Mouse (Mus musculus): ENCODE measurements around the gene Plk2. TPM values are rescaled to one million over a fixed set of nuclear protein-coding genes. Genes with fewer than 3 reads are reported as not detected.

Plk2 gene
- 59.5 and 61.9 TPM in 2 replicates for polyA plus RNA-seq (2012; rRNA removed)
- polyA plus RNA-seq (2014; fragmentation: Nextera tagmentation; extraction: Ambion mirVana) = 119 and 139 TPM in 2 replicates

- Histone ChIP-seq H3K9me3 (ENCODE audit: control insufficient read depth, low read length) (peaks cover under 1% of the 10 kb centered on the region; the same call in 1 of the 2 replicates), H3K4me1 (ENCODE audit: control insufficient read depth, insufficient read depth, low read length) (peaks cover 12% of the 10 kb centered on the region), H3K9ac (ENCODE audit: low read depth, low read length, severe bottlenecking) (peak within 1 kb of the TSS; percentile 90), H3K4me3 (replicated peaks; ENCODE audit: low read length) (peak within 1 kb of the TSS; percentile 78), H3K36me3 (ENCODE audit: control insufficient read depth, insufficient read depth, low read length) (peaks cover 29% of the 10 kb centered on the region), H3K27me3 (ENCODE audit: control insufficient read depth, insufficient read depth, low read length) (no peaks in the 10 kb centered on the region), H3K4me2 (replicated peaks; ENCODE audit: low read depth, low read length, severe bottlenecking) (peak within 1 kb of the TSS; percentile 100), H3K27ac (replicated peaks; ENCODE audit: low read depth, low read length) (peak within 1 kb of the TSS; percentile 80)
- peak; percentile 94 for ATAC-seq (ENCODE audit: low FRiP score, low read depth)
- TF ChIP-seq POLR2A (IDR thresholded peaks at IDR 0.05; ENCODE audit: borderline replicate concordance, extremely low read depth, insufficient read depth, insufficient read length) = peak; percentile 100; the same call in 1 of the 2 replicates
- under 1% methylated on average over 70 of the region's 71 CpGs for WGBS
- DNase-seq (ENCODE audit: low spot score) = peak; percentile 94
These were observed at the start of gene Plk2 for GRCm38 (mm10) chr13:110394291-110395178. Gene Plk2 (plus strand): TSS chr13:110395046.

GRCm38 (mm10) chr13:110346707-110347106 is 48.1 kb upstream of the Plk2 start:
- no peak overlapping the region for H3K4me3 ChIP-seq (replicated peaks; ENCODE audit: low read length)
- H3K4me1 ChIP-seq (ENCODE audit: control insufficient read depth, insufficient read depth, low read length) = no peaks in the 10 kb centered on the region
- no peak overlapping the region for H3K9ac ChIP-seq (ENCODE audit: low read depth, low read length, severe bottlenecking)
- no peaks in the 10 kb centered on the region for H3K27me3 ChIP-seq (ENCODE audit: control insufficient read depth, insufficient read depth, low read length)
- DNase-seq (ENCODE audit: low spot score) (peak; percentile 38), ATAC-seq (ENCODE audit: low FRiP score, low read depth) (no peak)
- no peaks in the 10 kb centered on the region for H3K9me3 ChIP-seq (ENCODE audit: control insufficient read depth, low read length)
- no peak overlapping the region for H3K27ac ChIP-seq (replicated peaks; ENCODE audit: low read depth, low read length)
- no peak for TF ChIP-seq POLR2A (IDR thresholded peaks at IDR 0.05; ENCODE audit: borderline replicate concordance, extremely low read depth, insufficient read depth, insufficient read length)
- no peaks in the 10 kb centered on the region for H3K36me3 ChIP-seq (ENCODE audit: control insufficient read depth, insufficient read depth, low read length)
- WGBS = 33% methylated on average over 7 of the region's 7 CpGs
- H3K4me2 ChIP-seq (replicated peaks; ENCODE audit: low read depth, low read length, severe bottlenecking) = no peak overlapping the region

GRCm38 (mm10) chr13:110351051-110351450 is 43.8 kb upstream of the Plk2 start:
- no peaks in the 10 kb centered on the region for H3K27me3 ChIP-seq (ENCODE audit: control insufficient read depth, insufficient read depth, low read length)
- DNase-seq (ENCODE audit: low spot score) (no peak), ATAC-seq (ENCODE audit: low FRiP score, low read depth) (no peak)
- H3K27ac ChIP-seq (replicated peaks; ENCODE audit: low read depth, low read length) = no peak overlapping the region
- H3K4me1 ChIP-seq (ENCODE audit: control insufficient read depth, insufficient read depth, low read length) = no peaks in the 10 kb centered on the region
- no peak overlapping the region for H3K4me2 ChIP-seq (replicated peaks; ENCODE audit: low read depth, low read length, severe bottlenecking)
- TF ChIP-seq POLR2A (IDR thresholded peaks at IDR 0.05; ENCODE audit: borderline replicate concordance, extremely low read depth, insufficient read depth, insufficient read length) = no peak
- no peak overlapping the region for H3K9ac ChIP-seq (ENCODE audit: low read depth, low read length, severe bottlenecking)
- WGBS = 73% methylated on average over 6 of the region's 6 CpGs
- no peaks in the 10 kb centered on the region for H3K36me3 ChIP-seq (ENCODE audit: control insufficient read depth, insufficient read depth, low read length)
- H3K4me3 ChIP-seq (replicated peaks; ENCODE audit: low read length) = no peak overlapping the region
- no peaks in the 10 kb centered on the region for H3K9me3 ChIP-seq (ENCODE audit: control insufficient read depth, low read length)

- no peak for TF ChIP-seq POLR2A (IDR thresholded peaks at IDR 0.05; ENCODE audit: borderline replicate concordance, extremely low read depth, insufficient read depth, insufficient read length)
- Histone ChIP-seq H3K36me3 (ENCODE audit: control insufficient read depth, insufficient read depth, low read length) (no peaks in the 10 kb centered on the region), H3K9me3 (ENCODE audit: control insufficient read depth, low read length) (no peaks in the 10 kb centered on the region), H3K4me1 (ENCODE audit: control insufficient read depth, insufficient read depth, low read length) (no peaks in the 10 kb centered on the region), H3K4me3 (replicated peaks; ENCODE audit: low read length) (no peak within 1 kb of the TSS), H3K27ac (replicated peaks; ENCODE audit: low read depth, low read length) (no peak within 1 kb of the TSS), H3K27me3 (ENCODE audit: control insufficient read depth, insufficient read depth, low read length) (no peaks in the 10 kb centered on the region), H3K9ac (ENCODE audit: low read depth, low read length, severe bottlenecking) (no peak within 1 kb of the TSS), H3K4me2 (replicated peaks; ENCODE audit: low read depth, low read length, severe bottlenecking) (no peak within 1 kb of the TSS)
- no peak for DNase-seq (ENCODE audit: low spot score)
- WGBS = 87% methylated on average over 2 of the region's 2 CpGs
- ATAC-seq (ENCODE audit: low FRiP score, low read depth) = no peak
These were observed 37.9 kb upstream of the Plk2 start, which contains the start of gene Gapt for GRCm38 (mm10) chr13:110356941-110357340. Gene Gapt (minus strand): TSS chr13:110357199.

- Histone ChIP-seq H3K4me2 (replicated peaks; ENCODE audit: low read depth, low read length, severe bottlenecking) (no peak overlapping the region), H3K27ac (replicated peaks; ENCODE audit: low read depth, low read length) (no peak overlapping the region), H3K27me3 (ENCODE audit: control insufficient read depth, insufficient read depth, low read length) (no peaks in the 10 kb centered on the region), H3K4me1 (ENCODE audit: control insufficient read depth, insufficient read depth, low read length) (no peaks in the 10 kb centered on the region), H3K4me3 (replicated peaks; ENCODE audit: low read length) (no peak overlapping the region), H3K9me3 (ENCODE audit: control insufficient read depth, low read length) (no peaks in the 10 kb centered on the region), H3K9ac (ENCODE audit: low read depth, low read length, severe bottlenecking) (no peak overlapping the region), H3K36me3 (ENCODE audit: control insufficient read depth, insufficient read depth, low read length) (no peaks in the 10 kb centered on the region)
- no peak for TF ChIP-seq POLR2A (IDR thresholded peaks at IDR 0.05; ENCODE audit: borderline replicate concordance, extremely low read depth, insufficient read depth, insufficient read length)
- DNase-seq (ENCODE audit: low spot score) (no peak), ATAC-seq (ENCODE audit: low FRiP score, low read depth) (no peak)
- WGBS = 82% methylated on average over 6 of the region's 6 CpGs
These were observed 31.1 kb upstream of the Plk2 start for GRCm38 (mm10) chr13:110363722-110364121.
